Mouse (Mus musculus) heart, postnatal 36 days (tissue): ENCODE measurements around the gene 4930519G04Rik. TPM values are rescaled to one million over a fixed set of nuclear protein-coding genes. Genes with fewer than 3 reads are reported as not detected.
"Not testable (repeated sequence)": the region's sequence is repeated elsewhere in the genome, so short reads cannot be mapped to it uniquely, and the experiment has no call there.

Source experiments
- DNase-seq, 2 experiments: peaks; one replicate each; pipeline ENCODE4 v3.0.0; 2021 to 2022
- intact Hi-C: fragments of 180-260 bp; cut with DNase I; formaldehyde crosslinking; loops from one replicate; pipeline ENCODE4 v1.15.1; 2025
- total RNA-seq, 2 experiments: library from RNA; stranded (reverse); gene quantifications; 2 replicates each; pipeline ENCODE4 v1.2.3; 2021

The 4930519G04Rik gene
- not detected for total RNA-seq

DNA sequence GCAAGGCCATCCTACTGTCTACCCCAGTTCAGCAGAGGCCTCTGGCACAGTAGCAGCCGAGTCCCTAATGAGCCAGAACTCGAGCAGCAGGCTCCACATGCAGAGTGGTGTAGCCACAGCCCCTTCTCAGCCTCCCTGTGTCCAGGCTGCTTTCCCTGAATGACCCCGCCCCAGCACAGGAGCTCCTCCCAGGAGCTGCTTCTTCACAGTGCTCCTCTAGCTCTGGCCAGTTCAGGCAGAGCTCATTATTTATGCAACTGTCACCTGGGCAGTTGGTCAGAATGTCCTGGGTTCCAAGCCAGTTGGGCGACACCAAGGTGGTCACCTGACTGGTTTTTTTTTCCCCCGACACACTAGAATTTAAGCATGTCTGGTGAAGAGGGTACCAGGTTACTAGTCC lies at the start of gene 4930519G04Rik:
Gene 4930519G04Rik (plus strand): TSS at position 301 of the 400 bp plus-strand sequence.
- DNase-seq, intact Hi-C loops: not testable (repeated sequence)

DNA sequence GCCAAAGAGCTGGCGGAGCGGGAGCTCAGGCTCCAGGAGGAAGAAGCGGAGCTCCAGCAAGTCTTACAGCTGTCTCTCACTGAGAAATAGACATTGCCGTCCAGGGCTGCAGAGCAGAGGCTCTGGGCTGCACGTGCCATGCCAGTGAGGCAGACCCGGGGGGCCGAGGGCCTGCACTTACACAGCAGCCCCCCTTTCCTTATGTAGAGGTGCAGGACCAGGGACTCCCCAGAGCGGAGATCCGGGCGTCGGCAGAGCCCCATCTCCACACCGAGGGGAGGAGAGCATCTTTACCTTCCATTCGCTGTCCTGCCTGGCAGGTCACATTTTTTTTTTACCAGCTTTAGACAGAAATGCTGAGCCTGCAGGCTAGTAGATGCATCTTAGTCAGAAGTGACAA lies 49.1 kb upstream of the 4930519G04Rik start:
- intact Hi-C loops: loop anchor here (2.0 kb wide), 2 partner anchors 18 to 30 kb away; partner anchors contain the start of genes Ankrd13a and Git2
- DNase-seq: no peak

DNA sequence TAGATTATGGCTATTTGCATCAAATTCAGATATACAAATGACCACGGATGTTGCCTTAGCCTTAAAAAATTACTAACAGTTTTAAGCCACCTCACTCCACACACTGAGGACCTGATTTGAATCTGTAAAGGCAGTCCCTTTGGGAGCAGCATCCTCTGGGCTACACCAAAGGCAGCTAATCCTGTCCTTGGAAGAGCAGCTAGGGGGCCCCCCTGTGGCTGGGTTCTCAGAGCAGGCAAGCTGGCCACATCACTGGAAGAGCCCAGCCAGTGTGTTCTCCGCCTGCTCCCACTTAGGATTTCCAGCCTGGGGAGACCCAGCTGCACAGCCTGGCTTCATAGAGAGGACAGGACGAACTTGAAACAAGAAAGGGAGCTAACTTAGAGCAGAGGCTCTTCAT lies 48.5 kb upstream of the 4930519G04Rik start:
- peak; percentile 52 to 60 for DNase-seq
- intact Hi-C loops: loop anchor here (2.0 kb wide), 2 partner anchors 18 to 30 kb away; partner anchors contain the start of genes Ankrd13a and Git2

DNA sequence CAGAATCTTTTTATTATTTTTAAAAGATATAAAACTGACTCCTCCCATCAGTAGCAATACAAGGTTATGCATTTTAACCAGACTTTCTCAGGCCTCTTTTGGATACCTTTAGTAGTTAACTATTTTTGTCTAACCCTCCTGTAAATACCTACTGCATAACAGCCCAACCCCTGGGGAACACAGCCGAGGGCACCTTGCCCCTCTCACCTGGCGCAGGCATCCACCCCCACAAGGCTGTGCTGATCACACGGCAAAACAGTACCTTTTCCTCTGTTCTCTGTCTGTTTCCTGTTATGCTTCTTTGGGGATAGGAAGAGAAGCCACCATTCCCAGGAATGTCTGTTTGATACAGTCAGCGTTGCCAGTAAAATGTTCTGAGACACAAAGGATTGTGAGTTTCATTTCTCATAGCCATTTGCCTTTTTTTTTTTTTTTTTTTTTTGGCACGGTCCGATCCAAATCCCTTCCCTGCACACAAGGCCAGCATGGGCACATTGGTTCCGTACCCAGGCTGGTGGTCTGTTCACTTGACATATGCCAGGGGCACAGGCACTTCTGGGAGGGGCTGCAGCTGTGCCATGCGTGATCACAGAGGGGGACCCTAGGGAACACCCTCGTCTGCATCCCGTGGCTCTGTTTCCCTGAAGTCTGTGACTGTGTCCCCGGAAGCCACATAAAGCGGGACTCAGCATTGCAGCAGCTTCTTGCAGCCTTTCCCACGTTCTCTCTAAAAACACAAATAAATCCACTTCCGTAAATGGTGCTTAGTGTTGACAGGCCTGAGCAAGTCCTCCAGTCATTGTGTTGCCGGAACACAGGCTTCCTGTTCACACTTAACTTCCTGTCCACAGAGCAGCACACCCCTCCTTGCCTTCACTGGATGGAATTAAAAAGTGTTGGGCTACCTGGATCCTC lies 47.8 kb upstream of the 4930519G04Rik start:
- DNase-seq: peak; percentile 49 to 59
- intact Hi-C loops: loop anchor here (2.0 kb wide), 2 partner anchors 19 to 31 kb away; partner anchors contain the start of genes Ankrd13a and Git2

DNA sequence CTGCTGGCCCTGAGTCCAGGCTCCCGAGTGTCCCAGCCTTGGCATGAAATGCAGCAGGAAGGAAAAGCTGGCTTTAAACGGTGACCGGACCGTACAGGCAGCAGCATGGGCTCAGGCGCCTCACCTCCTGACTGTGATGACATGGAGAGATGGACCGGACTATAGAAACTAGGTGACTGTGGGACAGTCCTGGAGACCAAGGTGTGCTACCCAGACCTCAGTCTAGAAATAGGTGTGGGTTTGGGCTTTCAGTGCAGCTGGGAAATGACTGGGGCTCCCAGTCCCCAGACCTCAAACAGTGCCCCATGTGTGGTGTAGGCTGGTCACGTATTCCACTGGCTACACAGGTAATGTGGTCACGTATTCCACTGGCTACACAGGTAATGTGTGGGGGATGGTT lies 46.8 kb upstream of the 4930519G04Rik start:
- no peak for DNase-seq
- intact Hi-C loops: no loop called here

DNA sequence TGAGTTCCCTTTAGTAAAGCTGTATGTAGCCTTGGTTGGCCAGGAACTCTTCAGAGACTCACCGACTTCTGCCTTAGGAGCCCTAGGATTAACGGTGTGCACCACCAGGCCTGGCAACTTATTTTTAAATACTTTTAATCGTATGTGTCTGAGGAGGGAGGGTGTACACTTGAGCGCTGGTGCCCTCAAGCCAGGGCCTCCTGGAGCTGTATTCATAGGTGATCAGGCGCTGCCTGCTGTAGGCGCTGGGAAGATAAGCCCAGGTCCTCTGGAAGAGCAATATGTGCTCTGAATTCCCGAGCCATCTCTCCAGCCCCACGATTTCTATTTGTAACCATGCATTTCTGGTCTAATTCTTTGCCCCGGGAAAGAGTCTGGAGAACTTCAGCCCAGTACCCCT lies 46.4 kb upstream of the 4930519G04Rik start:
- intact Hi-C loops: no loop called here
- no peak for DNase-seq

DNA sequence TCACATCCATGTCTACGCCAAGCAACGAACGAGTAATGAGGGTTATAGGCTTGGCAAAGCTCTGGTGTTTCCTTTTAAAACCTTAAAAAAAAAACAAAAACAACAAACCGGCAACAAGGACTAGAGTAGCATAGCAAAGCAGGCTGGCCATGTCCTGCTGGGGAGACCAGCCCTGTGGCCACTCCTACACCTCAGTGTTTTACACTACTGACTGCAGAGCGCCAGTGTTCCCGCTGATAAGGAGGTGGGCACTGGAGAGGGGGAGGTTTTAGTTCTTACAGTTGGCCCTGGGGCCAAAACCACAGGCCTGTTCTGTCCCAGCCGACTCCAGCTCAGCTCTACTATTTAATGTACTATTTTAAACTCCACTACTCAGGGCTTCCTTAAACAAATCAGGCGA lies 46.0 kb upstream of the 4930519G04Rik start:
- intact Hi-C loops: no loop called here
- no peak for DNase-seq

DNA sequence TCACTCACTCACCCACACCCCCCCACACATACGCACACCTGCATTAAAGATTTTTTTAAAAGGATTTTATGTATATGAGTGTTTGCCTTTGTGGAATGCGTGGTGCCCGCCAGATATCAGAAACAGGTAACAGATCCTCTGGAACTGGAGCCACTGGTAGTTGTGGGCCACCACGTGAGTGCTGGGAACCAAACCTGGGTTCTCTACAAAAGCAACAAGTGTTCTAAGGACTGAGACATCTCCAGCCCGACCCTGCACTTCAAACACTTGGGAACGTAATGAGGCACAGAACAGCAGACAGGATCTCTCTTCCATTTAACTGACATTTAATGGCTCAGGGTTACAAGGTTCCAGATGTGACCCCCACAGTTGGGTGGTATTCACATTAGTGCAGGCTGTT lies 45.6 kb upstream of the 4930519G04Rik start:
- no peak for DNase-seq
- intact Hi-C loops: no loop called here

DNA sequence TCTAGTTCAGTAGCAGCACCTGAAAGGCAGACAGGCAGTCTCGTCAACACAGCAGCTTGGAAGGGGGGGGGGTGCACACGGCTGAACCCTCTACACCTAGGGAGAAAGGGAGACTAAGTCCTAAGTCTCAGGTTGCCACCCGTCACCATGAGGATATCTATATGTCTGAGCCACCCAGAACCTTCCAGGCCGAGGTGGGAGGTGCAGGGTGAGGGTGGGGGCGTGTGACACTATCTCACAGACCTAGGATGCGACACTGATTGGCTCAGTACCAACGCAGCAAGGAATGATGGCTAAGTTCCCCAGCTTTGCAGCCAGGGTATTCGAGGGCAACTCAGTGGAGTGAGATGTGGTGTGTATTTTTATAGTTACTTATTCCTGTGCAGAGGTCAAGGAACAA lies 45.1 kb upstream of the 4930519G04Rik start:
- no peak for DNase-seq
- intact Hi-C loops: no loop called here

DNA sequence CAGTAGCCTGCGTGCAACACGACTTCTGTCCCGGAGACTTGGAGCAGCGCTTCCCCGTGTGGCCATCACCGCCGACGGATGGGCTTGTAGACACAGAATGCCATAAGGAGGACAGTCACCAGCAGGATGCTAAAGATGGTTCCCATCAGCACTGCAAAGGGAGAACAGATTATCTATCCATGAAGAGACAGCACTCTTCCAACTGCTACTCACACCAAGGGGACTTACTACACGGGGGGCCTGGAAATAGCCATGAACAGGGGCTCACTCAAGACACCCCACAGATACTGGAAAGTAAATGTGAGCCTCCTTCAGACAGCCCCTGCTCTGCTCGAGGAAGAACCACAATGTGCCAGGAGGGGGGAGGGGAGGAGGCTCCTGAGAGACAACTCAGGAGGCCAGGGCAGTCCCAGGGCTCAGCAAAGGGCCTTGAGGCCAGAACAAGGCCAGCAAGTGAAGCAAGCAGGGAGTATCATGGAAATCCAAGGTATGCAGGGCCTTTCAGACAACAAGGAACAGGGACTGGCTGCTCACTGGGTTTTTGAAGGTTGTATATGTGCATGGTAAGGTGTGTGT lies 44.2 kb upstream of the 4930519G04Rik start:
- no peak for DNase-seq
- intact Hi-C loops: no loop called here

DNA sequence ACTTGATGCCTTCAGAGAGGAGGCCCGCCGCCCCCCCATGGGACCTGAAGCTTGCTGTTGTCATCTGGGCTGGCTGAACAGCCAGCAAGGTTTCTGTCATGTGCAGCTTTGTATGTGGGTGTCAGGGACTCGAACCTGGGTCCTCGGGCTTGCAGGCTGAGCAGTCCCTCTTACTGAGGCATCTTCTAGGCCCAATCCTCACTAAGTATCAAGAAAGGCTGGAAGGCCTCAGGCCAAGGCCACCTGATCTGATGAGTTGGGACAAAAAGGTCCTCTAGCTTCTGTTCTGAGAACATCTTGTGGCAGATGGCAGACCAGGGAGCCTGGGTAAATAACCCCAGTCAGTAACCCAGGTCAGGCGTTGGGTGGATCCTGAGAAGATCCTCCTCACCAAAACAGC lies 43.6 kb upstream of the 4930519G04Rik start:
- intact Hi-C loops: no loop called here
- DNase-seq: no peak

DNA sequence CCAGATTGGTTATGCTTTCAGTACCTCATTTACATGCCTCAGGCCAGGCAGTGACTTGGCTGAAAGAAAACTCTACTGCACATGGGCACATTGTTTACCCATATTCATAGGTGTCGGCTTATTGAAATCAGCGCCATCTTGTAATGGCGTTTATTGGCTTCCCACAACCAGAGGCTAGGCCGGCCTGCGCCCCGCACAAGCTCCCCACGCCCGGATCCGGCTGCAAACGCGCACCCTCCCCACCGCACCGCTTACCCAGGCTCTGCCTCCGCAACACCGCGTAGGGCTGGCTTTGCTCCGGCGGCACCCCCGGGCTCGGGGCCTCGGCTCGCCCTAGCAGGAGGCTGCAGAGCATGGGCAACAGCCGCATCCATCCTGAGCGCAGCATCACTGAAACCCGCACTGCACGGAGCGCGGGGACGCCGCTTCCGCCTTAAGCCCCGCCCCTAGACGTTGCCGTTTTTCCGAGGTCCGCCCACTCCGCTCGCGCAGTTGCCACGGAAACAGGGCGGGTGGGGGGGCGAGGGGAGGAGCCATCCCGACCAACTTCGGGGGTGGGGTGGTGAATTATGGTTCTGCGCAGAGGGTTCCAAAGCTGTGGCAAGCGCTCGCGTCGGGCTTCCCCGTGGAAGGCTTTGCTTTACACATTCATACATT lies 39.8 kb upstream of the 4930519G04Rik start:
- DNase-seq: peak; percentile 81 to 84
- intact Hi-C loops: no loop called here

DNA sequence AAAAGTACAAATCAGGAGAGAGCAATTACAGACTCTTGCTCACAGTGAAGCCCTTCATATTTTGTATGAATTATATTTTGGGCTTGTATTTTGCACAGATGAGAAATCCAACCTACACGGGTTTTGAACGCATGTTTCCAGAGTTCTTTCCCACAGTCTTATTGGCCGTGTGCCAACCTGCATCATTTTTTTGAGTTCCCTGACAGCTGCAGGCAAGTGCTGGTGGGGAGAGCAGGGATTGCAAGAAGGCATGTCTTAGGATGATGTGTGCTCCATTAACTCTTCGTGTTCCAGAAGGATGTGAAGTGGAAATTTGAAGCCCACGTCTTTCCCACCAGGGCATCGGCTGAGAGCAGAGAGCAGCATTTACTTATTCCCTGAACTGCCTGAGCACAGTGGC lies 36.9 kb upstream of the 4930519G04Rik start:
- DNase-seq: no peak
- intact Hi-C loops: no loop called here

DNA sequence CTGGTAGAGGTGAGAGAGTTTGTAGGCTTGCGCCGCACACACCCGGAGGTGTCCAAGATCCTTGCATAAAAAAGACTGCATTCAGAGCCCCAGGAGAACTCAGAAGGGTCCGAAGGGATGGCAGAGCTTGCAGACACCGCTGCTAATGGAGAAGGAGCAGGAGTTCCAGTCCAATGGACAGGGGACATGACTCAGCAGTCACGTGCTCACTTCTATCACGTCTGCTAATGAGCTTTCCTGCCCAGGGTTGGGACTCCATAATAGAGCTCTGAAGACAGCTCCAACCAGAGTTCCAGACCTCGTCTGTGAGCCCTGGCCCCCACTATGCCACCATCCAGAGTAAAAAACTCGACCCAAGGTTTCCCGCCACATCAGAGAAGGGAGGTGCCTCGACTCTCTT lies 35.3 kb upstream of the 4930519G04Rik start:
- no peak for DNase-seq
- intact Hi-C loops: no loop called here

DNA sequence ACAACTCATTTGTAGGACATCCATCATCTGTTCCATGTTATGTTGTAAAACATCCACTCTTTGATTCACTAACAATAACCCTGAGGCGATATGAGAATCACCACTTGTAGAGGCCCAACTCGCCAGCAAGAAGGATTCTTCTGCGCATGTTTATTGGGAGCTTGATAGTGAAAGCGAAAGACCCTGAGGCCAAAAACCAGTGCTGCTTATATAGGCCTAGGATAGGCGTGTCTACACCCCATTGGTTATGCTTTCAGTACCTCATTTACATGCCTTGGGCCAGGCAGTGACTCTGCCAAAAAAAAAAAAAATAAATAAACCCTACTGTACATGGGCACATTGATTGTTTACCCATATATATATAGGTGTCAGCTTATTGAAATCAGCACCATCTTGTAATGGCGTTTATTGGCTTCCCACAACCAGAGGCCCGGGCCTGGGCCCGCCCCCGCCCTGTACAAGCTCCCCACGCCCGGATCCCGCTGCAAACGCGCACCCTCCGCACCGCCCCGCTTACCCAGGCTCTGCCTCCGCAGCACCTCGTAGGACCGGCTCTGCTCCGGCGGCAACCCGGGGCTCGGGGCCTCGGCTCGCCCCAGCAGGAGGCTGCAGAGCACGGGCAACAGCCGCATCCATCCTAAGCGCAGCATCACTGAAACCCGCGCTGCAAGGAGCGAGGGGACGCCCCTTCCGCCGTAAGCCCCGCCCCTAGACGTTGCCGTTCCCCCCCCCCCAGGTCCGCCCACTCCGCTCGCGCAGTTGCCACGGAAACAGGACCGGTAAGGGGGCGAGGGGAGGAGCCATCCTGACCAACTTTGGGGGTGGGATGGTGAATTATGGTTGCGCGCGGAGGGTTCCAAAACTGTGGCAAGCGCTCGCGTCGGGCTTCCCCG lies 30.4 kb upstream of the 4930519G04Rik start, which contains the start of gene 1500011B03Rik:
Gene 1500011B03Rik (minus strand): TSS at position 673 of the 893 bp plus-strand sequence.
- DNase-seq: peak; percentile 66 to 70

DNA sequence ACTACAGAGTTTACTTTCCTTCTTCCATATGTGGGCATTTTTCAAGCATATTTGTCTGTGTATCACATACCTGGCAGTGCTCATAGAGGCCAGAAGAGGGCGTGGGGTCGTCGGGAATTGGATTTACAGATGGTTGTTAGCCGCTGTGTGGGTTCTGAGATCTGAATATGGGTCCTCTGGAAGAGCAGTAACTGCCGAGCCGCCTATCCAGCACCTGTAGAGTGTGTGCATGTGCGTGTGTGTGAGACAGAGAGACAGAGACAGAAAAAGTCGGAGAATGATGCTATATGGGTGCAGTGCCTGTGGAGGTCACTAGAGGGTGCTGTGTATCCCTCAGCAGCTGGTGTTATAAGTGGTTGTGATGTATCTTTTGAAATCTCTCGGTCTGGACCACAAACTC lies 29.3 kb upstream of the 4930519G04Rik start:
- peak; percentile 39 to 52 for DNase-seq
- intact Hi-C loops: no loop called here

More for the DNA sequence above, 30.4 kb upstream of the 4930519G04Rik start, which contains the start of gene 1500011B03Rik:
- intact Hi-C loops: no loop called here

DNA sequence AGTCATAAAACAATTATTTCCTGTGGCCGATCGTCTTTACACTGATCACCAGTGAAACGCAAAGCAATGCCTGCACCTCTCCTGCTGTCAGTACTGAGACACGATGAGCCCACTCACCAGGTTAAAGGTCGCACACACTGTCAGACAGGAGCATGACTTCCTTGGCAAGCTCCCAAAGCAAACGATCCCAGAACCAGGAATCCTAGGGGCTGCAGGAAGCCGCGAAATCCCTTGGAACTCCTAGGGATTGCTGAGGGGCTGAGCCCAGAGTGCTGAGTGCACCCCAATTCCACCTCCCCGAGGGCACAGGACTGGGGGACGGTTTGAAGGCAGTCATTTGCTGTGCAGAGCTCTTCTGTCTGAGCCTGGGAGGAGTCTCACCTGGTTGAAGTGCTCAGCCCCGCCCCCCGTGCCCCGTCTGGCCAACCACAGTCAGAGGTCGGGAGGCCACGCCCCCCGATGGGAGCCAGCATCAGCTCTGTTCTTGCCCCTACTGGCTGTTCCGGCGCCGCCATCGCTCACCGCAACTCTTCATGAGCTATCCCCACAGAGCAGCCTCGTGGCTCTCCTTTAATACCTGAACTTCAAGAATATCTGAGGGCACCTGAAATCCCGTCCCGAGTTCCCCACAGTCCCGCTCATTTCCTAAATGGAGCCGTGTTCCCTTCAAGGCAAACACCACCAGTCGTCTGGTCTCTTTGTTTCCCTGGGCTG lies 27.3 kb upstream of the 4930519G04Rik start:
- peak in 1 of 2 experiments; percentile 32 for DNase-seq
- intact Hi-C loops: loop anchor here (5.0 kb wide), 1 partner anchor 76 kb away; no protein-coding TSS in a partner anchor

DNA sequence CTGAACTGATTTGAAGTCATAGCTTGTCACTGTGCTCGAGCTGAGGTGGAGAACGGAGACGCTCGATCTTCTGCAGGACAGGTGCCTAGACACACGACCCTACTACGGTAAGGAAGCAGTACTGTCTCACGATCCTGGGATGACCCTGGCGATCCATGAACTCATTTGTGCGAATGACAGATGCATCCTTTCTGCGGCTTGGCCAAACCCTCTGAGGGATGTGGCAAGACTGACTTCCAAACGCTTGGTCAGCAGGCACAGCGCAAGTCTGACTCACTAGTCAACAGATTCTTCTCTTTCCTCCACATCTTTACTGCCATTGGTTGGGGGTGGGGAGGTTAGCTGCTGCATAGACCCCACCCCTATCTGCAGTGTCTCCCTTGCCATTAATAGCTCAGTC lies 26.0 kb upstream of the 4930519G04Rik start:
- intact Hi-C loops: loop anchor here (5.0 kb wide), 1 partner anchor 75 kb away; no protein-coding TSS in a partner anchor
- DNase-seq: no peak

DNA sequence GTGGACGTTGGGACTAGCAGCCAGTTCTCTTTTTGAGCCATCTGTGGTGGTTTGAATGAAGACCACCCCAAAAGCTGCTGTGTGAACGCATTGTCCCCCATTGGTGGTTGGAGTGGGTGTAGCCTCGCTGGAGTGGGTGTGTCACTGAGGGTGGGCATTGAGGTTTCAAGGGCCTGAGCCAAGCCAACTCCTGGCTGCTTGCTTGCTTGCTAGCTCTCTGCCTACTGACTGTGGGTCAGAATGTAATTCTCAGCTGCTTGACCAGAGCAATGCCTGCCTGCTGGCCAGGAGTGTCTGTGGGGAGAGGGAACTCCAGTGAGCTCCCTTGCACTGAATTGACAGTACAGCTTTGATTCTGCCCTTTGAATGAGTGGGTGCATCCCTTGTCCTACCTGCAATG lies 23.7 kb upstream of the 4930519G04Rik start:
- intact Hi-C loops: loop anchor here (5.0 kb wide), 1 partner anchor 73 kb away; no protein-coding TSS in a partner anchor

More for the DNA sequence above, 23.7 kb upstream of the 4930519G04Rik start:
- DNase-seq: no peak
